Mouse (Mus musculus): ENCODE results near the gene Aamp.

DNA sequence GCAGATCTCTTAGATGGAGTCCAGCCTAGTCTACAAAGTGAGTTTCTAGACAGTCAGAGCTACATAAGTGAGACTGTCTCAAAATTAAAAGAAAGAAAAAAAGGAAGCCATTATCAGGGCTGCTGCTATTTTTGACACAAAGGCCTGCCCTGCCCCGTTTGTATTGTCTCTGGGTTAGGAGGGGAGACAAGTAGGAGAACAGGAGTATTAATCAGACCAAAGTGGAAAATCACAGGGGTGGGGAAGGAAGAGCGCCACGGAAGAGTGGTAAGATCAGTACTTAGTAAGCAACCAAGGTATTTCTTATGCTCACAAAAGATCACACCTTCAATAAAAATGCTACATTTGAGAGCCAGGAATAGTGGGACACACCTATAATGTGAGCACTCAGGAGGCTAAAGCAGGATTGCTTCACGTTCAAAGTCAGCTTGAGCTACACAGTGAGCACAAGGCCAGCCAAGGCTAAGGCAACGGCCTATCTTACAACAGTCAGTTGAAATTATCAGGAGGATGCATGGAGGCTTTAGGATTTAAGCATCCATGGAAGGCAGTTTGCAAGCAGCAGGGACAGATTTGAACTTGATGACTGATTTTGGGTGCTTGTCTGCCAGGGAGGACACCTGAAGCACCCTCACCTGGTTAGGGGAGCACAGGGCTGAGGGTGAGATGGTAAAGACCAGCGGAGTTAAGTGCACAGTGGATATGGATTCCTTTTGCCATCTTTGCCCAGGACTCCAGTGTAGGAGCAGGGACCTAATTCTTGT, 16.0 kb upstream of the Aamp start:
- TF ChIP-seq CTCF (IDR thresholded peaks at IDR 0.05; ENCODE audit: low read depth, low read length) (no peak), TAL1 (conservative IDR thresholded peaks at IDR 0.05; ENCODE audit: low read depth, low read length) (no peak), GATA2 (IDR thresholded peaks at IDR 0.05; ENCODE audit: borderline replicate concordance, low read depth, low read length) (no peak), GATA1 (IDR thresholded peaks at IDR 0.05; ENCODE audit: borderline replicate concordance, low read length) (no peak)

Measured in G1E (cell line).